Comparison of ENCODE assay signal across 14 mouse cellular contexts in the genomic region with DNA sequence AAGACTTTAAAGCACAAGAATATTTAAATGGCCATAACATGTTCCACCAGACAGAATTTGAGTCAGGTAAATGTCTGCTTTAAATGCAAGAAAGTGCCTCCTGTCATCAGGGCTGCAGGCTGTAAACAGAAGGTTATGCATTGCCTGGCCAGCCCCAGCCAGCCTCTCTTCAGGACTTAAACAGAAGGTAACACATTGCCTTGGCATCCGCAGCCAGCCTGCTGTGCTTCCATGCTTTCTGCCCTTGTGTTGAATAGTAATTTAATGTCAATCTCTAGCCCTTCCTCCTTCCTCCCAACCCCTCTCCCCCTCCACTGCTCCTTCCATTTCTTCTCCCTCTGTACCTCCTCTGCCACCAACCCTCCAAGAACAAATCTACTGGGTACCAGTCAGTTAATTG.
"Had no signal": no experiment of that assay in that cellular context is flagged by ENCODE, and none has a peak within 500 bp of the region (broad histone marks: within the 10 kb centered on the region; RNA-seq: fewer than 3 reads in every experiment).

No protein-coding gene starts in this region.

- DNase-seq: kidney, postnatal 25 days; liver; liver, embryonic 13.5 days; liver, postnatal 0 days; lung, postnatal 14 days; right cerebral cortex, adult 18-20 months; right cerebral cortex, postnatal 25 days; thymus, adult 18-20 months; thymus, postnatal 25 days had no signal

- H3K4me3 ChIP-seq: limb, embryonic 12.5 days; liver, embryonic 13.5 days; lung, embryonic 15.5 days; megakaryocyte, embryonic 14.5 days had no signal

- H3K4me1 ChIP-seq: liver, embryonic 13.5 days; lung, embryonic 15.5 days; megakaryocyte, embryonic 14.5 days had no signal

- H3K27ac ChIP-seq: limb, embryonic 12.5 days; liver, embryonic 13.5 days; lung, embryonic 15.5 days; macrophage; stomach, postnatal 0 days had no signal
